Mouse (Mus musculus): ENCODE measurements around the gene Plppr5.

Plppr5 gene

GRCm38 (mm10) chr3:117574529-117575252 lies at the start of gene Plppr5:
Gene Plppr5 (plus strand): TSS chr3:117574836.
- in situ Hi-C loops (cut with MboI): no loop called here

DNA sequence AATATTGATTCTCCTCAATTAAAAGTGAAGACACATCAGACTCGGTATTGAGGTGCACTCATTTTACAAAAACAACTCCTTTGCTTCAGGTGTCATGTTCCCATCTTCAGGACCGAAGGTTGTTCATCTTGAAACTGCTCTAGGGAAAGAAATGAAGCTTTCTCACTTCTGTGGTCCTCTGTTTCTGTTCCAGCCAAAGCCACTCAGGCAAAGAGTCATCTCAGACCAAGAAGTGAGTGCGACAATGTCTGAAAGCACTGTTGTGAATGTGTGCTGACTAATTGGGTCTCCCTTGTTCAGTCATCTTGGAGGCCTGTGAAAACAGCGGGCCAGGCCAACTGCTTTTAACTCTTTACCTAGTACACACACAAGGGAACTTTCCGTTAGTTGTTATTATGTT lies 24.7 kb upstream of the Plppr5 start:
- in situ Hi-C loops (cut with MboI): no loop called here

- in situ Hi-C loops (cut with MboI): no loop called here
Observed at GRCm38 (mm10) chr3:117550526-117550925, 24.1 kb upstream of the Plppr5 start.

DNA sequence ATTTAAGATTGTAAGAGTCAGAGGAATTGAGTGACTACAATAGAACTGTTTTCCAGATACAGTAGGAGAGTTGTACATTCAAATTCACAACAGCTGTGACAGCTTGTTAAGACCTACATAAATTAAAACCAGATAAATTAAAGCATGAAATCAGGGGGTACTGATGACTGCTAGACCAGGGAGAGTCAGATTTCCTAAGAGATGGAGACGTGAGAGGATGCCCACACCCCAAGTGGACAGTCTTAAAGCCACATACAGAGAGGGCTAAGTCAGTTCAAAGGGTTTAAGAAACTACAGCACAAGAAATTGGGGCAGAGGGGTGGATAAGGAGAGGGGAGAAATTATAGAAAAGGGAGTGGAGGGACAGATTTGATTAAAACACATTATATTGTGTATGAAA lies 17.7 kb upstream of the Plppr5 start:
- in situ Hi-C loops (cut with MboI): no loop called here

DNA sequence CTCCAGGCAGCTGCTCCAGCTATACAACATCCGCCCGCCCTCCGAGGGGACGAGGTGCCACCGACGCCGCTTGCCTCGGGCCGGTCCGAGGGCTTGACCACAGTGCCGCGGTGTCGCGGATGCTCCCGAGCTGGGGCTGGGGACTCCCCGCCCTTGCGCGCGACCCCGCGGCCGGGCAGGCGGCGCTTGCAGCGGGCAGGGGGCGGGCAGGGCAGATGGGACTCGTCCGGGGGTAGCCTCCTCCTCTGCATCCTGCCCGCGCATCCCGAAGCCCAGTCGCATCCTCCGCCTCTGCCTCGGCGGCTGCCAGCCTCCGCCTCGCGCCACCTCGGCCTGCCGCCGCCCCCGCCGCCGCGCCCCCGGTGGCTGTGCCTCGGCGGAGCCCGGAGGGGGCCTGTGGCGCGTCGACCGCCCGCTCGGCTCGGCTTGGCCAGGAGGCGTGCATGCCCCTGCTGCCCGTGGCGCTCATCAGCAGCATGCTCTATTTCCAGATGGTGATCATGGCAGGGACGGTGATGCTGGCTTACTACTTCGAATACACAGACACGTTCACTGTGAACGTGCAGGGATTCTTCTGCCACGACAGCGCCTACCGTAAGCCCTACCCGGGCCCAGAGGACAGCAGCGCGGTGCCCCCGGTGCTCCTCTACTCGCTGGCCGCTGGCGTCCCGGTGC lies 754 bp downstream of the Plppr5 start:
- in situ Hi-C loops (cut with MboI): no loop called here

GRCm38 (mm10) chr3:117575928-117576254 lies 1.3 kb downstream of the Plppr5 start:
- in situ Hi-C loops (cut with MboI): no loop called here

DNA sequence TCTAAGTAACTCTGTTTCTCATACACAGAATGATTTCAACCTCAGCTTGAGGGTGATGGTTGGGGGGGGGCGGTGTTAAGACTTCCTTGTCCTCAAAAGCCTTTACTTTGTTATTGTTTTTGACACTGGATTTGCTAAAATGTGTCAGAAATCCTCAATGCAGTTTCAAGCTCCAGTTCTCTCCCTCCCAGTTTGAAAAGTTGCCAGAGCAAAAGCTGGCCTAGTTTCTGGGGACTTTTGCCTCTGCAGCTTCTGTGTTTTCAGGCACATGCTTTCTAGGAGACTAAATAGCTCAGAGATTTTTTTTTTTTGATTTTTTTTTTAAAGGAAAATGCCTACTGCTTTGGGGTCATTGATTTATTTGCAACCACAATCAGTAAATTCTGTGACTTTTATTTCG lies 2.7 kb downstream of the Plppr5 start:
- in situ Hi-C loops (cut with MboI): no loop called here

DNA sequence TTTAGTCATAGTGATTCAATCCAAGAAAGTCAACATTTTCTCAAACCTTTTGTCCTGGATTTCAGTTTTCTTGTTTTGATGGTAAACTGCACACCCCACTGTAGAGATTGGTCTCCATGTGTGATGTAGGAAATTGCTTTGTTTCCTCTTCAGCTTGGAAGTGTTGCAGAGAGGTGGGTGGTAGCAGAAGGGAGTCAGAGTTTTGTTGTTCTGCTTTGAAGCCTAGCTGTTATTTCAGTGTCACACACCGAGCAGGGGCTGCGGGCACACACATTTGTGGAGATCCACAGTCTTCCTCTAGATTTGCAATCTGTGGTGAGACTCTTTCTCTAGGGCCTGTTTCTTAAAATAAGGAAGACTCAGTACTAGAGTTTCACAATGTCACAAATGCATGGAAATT lies 8.0 kb downstream of the Plppr5 start:
- in situ Hi-C loops (cut with MboI): no loop called here

DNA sequence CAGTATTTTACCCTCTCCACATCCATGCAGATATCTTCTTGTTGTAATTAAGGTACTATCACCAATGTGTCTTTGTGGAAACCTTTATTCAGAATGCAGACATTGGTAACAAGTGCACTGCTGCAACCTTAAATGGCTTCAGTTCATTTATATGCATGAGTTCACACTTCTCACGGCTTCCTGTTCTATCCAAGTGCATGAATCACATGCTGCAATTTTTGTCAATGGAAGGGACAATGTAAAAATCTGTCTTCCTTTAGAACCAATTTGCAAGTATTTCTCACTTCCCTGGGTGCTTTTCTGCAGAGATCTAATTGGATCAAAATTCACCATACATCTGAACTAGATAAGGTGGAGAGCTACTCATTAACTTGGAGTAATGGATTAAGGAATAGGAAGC lies 27.8 kb downstream of the Plppr5 start:
- in situ Hi-C loops (cut with MboI): no loop called here

DNA sequence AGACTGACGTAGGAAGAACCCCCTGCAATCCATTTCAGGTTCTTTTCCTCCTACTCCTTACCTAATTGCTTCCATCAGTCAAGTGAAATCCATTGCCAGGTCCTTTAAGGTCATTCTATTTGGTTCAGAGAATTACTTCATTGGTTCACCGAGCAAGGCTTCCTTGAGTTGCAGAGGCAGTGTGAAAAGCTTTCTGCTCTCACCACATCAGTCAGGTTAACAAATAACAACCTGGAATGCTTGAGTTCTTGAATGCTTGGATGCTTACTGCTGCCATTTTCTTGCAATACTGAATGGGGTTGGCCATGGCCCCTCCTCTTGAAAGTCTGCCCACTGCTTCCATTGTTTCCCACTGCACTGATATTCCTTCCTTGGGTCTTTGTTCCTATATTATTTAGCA lies 28.8 kb downstream of the Plppr5 start:
- in situ Hi-C loops (cut with MboI): no loop called here

DNA sequence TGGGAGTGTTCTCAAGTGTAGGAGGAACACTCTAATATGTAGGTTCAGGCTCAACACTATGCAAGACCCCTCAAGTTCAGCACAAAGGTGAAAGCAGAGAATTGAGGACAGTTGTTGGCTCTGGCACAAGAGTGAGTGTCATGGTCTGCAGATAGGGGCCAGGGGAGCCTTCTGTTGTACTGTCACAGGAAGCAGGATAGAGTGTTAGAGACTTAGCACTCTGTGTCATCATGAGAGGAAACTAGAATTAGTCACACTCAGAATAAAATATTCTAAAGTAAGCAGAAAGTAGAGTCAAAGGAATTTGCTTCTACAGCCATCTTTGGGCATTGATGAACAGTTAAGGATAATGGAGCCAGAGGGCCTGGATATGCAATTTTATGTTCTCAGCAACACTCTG lies 31.7 kb downstream of the Plppr5 start:
- in situ Hi-C loops (cut with MboI): no loop called here

GRCm38 (mm10) chr3:117611453-117611852 lies 36.8 kb downstream of the Plppr5 start:
- in situ Hi-C loops (cut with MboI): no loop called here

DNA sequence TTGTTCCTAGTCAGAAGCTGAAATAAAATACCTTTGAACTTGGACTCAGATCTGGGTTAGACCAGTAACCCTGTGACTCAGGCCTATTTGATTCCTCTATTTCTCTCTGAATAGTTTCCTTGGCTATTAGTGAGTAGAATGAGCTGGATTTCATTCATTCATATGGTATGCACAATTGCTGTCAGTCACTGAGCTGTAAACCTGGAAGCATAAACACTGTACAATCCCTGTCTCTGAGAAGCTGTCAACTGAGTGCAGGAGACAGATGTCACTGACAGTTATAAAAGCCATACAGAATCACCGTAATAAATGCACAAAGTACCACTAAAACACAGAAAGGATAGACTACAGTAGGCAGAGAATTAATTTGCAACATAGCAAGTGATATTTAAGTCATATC lies 40.2 kb downstream of the Plppr5 start:
- in situ Hi-C loops (cut with MboI): no loop called here

DNA sequence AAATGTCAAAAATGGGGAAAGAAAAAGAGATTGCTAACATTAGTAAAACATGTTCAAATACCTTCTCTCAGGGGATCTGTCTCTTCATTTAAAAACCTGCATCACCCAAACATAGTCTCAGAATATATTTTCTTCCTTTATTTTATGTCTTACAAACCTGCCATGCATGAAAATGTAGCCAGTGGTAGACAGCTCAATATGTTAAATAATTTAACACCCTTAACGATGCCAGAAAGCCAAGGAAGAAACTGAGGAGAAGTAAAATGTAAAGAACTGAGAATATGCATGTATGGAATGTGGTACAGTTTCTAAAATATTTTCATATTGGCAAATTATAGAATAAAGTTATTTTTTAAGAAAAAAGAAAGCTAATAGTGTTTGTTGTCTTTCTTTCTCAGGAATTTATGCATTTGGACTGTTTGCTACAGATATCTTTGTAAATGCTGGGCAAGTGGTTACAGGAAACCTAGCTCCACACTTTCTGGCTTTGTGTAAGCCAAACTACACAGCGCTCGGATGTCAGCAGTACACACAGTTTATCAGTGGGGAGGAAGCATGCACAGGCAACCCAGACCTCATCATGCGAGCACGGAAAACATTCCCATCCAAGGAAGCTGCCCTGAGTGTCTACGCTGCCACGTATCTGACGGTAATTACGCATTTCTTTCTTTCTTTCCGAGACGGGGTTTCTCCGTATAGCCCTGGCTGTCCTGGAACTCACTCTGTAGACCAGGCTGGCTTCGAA lies 50.8 kb downstream of the Plppr5 start:
- in situ Hi-C loops (cut with MboI): no loop called here

DNA sequence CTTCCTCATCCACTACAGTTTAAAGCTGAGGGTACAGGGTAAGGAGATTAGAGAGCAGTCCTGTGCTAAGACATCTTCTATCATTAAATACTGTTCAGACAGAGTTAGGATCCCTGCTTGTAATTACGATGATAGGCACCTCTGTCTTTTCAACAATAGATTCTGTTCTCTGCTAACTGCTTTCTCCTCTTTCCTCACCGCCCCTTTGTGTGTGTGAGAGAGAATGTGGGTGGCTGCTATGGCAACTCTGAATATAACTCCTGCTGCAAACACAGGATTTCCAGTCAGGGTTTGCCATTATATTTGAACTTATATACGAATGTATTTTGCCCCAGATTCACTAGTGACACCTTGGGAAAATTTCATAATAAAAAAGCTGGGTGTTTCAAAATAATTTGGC lies 54.2 kb downstream of the Plppr5 start:
- in situ Hi-C loops (cut with MboI): no loop called here

GRCm38 (mm10) chr3:117630332-117630731 lies 55.7 kb downstream of the Plppr5 start:
- in situ Hi-C loops (cut with MboI): no loop called here

GRCm38 (mm10) chr3:117648612-117649011 lies 74.0 kb downstream of the Plppr5 start:
- in situ Hi-C loops (cut with MboI): no loop called here

- in situ Hi-C loops (cut with MboI): no loop called here
Observed at GRCm38 (mm10) chr3:117664316-117664715, 89.7 kb downstream of the Plppr5 start.

DNA sequence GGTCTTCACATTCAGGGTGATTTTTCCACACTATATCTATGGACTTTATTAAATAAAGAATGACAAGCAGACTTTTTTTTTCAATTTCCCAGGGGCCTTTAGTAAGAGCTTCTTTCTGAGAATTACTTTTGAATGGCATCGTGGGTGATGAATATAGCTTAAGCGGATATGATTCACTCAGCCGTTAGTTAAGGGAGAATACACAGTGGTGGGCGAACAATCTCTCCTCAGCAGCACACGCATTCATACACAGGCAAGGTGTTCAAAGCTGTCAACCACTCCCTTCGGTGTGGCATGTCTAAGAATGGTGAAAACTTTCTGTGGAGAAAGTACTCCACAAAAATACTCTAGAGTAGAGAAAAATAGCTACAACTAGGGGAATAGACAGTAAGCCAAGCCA lies 104.6 kb downstream of the Plppr5 start:
- in situ Hi-C loops (cut with MboI): no loop called here

DNA sequence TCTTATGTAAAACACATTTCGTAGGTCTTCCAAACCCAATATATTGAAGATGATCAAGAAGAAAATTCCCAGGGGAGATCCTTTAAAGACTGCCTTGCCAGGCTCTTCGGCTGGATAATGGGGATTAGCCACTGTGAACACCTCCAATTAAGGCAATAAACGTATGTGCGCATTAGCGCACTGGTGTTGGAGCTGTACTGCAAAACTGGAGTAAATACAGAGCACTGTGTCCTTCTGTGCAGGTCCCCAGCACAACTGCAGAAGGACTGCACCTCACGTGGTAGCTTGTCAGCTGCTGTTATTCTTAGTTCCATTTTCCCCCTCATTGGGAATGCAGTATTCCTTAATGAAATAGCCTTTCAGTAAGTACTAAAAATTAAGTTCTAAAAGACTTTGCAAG lies 110.0 kb downstream of the Plppr5 start:
- in situ Hi-C loops (cut with MboI): no loop called here

GRCm38 (mm10) chr3:117686036-117686435 lies 111.4 kb downstream of the Plppr5 start:
- in situ Hi-C loops (cut with MboI): no loop called here

- in situ Hi-C loops (cut with MboI): no loop called here
Observed at GRCm38 (mm10) chr3:117686648-117687047, 112.0 kb downstream of the Plppr5 start.

DNA sequence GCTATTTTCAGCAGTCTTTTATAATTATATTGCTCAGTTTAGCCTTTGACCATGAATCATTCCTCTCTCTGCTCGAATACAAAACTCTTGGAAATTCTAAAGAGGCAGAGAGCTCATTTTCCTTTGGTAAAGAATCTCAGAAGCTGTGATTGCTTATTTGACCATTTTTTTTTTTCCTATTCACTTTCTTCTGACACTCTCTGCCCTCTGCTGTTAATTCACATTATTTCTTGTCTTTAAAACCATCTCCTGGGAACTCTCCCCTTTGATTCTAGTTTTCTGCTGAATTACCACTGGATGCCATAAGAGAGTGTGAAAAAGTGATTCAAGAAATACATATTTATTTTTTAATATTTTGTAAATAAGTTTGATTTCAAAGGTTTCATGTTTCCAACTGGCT lies 120.1 kb downstream of the Plppr5 start:
- in situ Hi-C loops (cut with MboI): no loop called here

All from mature B cell (primary cell).